Mouse (Mus musculus): ENCODE data around the gene Hoxa10.

- TF ChIP-seq EP300 (IDR thresholded peaks at IDR 0.05; ENCODE audit: low read depth) = no peak
- TF ChIP-seq CTCF (IDR thresholded peaks at IDR 0.05; ENCODE audit: low read depth) = no peak
Observed at GRCm38 (mm10) chr6:52251177-52251879, 10.7 kb upstream of the Hoxa10 start.

All from heart, postnatal 0 days (tissue).